Mouse (Mus musculus) skeletal muscle tissue, adult 2 months (tissue): ENCODE results near the gene Filip1l.

Experiments used
- DNase-seq: peaks from one replicate; pipeline ENCODE4 v3.0.0-alpha.2; 2012; ENCODE audit warnings: low read depth, low spot score

The Filip1l gene

GRCm38 (mm10) chr16:57564807-57565206 lies 211.9 kb downstream of the Filip1l start:
- DNase-seq = no peak

- DNase-seq = no peak
Measured at GRCm38 (mm10) chr16:57566215-57566614, 213.3 kb downstream of the Filip1l start.

DNA sequence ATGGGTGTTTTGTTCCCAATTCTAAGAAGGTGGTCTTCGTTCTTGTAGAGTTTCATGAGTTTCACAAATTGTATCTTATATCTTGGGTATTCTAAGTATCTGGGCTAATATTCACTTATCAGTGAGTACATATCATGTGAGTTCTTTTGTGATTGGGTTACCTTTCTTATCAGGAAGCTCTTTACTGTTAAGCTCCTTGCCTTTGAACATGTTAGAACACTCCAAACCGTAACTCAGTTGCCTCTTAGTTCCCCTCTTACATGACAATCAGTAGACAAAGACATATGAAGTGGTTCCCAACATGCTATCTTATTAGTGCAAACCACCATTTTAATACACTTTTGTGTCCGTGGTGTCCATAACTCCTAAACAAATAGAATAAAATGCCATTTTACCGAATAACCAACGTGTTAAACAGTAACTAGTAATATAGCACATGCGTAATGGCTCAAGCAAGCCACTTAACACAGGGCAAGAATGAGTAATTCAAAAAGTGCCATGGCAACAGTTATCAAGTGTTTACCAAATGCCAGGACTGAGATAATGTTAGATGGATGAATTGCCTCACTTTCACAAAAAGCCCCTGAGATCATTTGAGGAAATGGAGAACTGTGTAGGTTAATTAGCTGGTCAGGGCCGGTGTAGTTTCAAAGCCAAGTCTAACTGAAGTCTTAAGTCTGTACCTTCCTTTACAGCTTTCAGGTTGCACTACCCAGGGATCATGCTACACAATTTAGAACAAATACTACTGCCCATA lies 215.9 kb downstream of the Filip1l start:
- no peak for DNase-seq

GRCm38 (mm10) chr16:57570789-57571311 lies 218.0 kb downstream of the Filip1l start:
- DNase-seq = peak; percentile 47

- peak; percentile 27 for DNase-seq
Measured at GRCm38 (mm10) chr16:57573831-57574230, 220.9 kb downstream of the Filip1l start.

- DNase-seq = no peak
Measured at GRCm38 (mm10) chr16:57575764-57576388, 223.0 kb downstream of the Filip1l start.

GRCm38 (mm10) chr16:57577519-57577918 lies 224.6 kb downstream of the Filip1l start:
- DNase-seq = no peak

GRCm38 (mm10) chr16:57580041-57580440 lies 227.1 kb downstream of the Filip1l start:
- DNase-seq = no peak

- DNase-seq = no peak
Measured at GRCm38 (mm10) chr16:57582008-57582407, 229.1 kb downstream of the Filip1l start.

DNA sequence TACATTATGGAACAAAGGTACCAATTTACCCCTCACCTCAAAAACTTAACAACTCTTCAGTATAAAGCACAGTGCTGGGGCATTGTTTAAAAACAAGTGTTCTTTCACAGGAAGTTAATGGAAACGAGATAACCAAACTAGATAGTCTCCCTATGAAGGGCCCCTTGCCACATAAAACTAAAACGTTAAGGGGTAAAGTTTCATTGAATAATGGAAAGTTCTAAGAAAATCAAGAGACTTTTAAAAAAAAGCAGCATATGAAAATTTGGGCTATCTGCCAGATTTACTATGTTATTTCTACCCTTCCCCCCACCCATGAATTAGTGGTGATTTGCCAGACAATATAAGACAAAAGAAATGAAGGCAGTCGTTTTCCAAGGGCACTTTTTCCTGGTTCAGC lies 232.3 kb downstream of the Filip1l start:
- DNase-seq = no peak

DNA sequence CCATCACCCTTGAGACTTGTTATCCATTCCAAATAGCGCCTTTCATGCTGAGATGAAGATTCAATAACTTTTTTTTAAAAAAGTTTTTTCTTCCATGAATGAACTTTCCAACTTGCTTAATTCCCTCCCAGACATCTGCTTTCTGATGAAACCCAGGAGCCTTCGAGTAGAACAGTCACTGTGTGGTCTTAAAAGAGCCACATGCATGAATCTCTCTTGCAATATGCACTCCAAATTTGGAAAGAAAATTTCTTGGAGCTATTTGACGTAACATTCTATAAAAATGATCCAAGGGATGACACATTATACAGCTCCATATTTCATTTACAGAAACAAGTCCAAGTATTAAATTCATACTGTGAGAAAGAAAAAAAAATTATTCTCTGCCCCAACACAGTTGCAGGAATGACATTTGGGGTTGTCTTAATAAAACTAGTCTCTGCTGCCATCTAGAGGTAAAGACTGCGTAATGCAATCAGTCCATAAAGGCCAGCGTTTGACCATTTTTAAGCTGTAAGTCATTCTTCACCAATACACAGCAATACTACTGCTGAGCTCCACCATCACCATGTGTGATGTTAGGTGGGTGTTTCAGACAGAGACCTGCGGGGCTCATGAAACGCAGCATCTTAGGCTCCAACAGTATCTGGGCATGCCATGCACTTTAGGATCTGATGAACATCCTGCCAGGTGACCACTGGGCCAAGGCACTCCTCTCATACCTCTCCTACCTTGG lies 240.7 kb downstream of the Filip1l start:
- peak; percentile 48 for DNase-seq

- no peak for DNase-seq
Measured at GRCm38 (mm10) chr16:57597295-57597957, 244.5 kb downstream of the Filip1l start.

- DNase-seq = no peak
Measured at GRCm38 (mm10) chr16:57601031-57601430, 248.1 kb downstream of the Filip1l start.

GRCm38 (mm10) chr16:57606444-57607227 lies 253.7 kb downstream of the Filip1l start, which contains the start of gene Cmss1:
Cmss1 (minus strand) TSS chr16:57606864.
- peak; percentile 77 for DNase-seq

GRCm38 (mm10) chr16:57611768-57612167 lies 258.9 kb downstream of the Filip1l start:
- no peak for DNase-seq
